Mouse (Mus musculus): ENCODE data around the gene Snd1. TPM values are rescaled to one million over a fixed set of nuclear protein-coding genes. Genes with fewer than 3 reads are reported as not detected.

The Snd1 gene
- polyA plus RNA-seq, 1 experiment from 2014 or later: 104 TPM

DNA sequence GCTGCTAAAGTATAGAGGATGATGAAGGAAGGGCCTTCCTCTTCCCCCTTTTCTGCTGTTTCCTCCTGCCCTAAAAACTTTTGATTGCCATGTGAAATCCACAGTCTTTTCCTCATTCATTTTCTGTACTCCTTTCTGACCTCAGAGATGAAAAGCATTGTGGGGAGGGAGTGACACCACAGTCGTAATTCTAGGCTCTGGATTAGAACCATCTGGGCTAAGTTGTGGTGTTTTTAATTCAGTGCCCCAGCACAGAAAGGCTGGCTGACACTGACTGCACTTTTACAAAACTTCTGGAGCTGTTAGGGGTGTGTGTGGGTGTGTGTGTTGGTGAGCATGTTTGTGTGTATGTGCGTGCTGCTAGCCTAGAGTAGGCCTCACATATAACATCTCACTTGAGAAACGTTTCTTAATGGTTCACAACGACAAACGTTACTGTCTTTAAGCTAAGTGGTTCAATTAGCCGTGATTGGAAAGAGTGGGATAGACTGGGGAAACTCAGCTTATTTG is 373.4 kb downstream of the Snd1 start:
- Histone ChIP-seq H3K4me3 (ENCODE audit: low read depth, low read length) (no peak overlapping the region), H3K27ac (ENCODE audit: low read depth, low read length) (no peak overlapping the region), H3K27me3 (ENCODE audit: control insufficient read depth, insufficient read depth, low read length) (no peaks in the 10 kb centered on the region), H3K36me3 (ENCODE audit: control insufficient read depth, insufficient read depth, low read length) (no peaks in the 10 kb centered on the region), H3K4me1 (replicated peaks; ENCODE audit: control insufficient read depth, insufficient read depth, low read length) (peaks cover 13% of the 10 kb centered on the region), H3K4me2 (ENCODE audit: low read depth, low read length, severe bottlenecking) (no peak overlapping the region), H3K9ac (ENCODE audit: low read length) (no peak overlapping the region), H3K9me3 (ENCODE audit: control insufficient read depth, low read length) (no peaks in the 10 kb centered on the region)
- 71% methylated on average over 6 of the region's 6 CpGs for WGBS
- no peak for DNase-seq (ENCODE audit: low spot score)
- ATAC-seq (replicated peaks; ENCODE audit: low FRiP score): no peak

DNA sequence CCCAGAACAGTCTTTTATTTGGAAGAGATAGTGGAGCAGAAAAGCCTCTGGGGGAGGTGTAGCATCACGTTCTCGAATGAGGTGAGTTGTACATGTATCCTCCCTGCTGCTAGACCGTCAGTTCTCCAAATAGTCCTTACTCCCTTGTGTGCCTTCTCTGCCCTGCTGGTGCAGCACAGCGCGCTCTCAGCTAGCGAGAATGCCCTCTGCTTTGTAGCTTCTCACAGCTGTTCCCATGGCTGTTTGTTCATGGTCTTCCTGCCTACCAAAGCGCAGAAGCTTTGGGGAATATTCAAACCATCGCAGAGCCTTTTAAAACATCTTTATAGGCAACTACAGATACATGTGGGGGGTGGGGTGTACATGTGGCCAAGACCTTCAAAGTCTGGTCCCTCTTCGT is 374.0 kb downstream of the Snd1 start:
- DNase-seq (ENCODE audit: low spot score): no peak
- Histone ChIP-seq H3K4me1 (replicated peaks; ENCODE audit: control insufficient read depth, insufficient read depth, low read length) (peaks cover 19% of the 10 kb centered on the region), H3K27me3 (ENCODE audit: control insufficient read depth, insufficient read depth, low read length) (no peaks in the 10 kb centered on the region), H3K4me3 (ENCODE audit: low read depth, low read length) (no peak overlapping the region), H3K4me2 (ENCODE audit: low read depth, low read length, severe bottlenecking) (no peak overlapping the region), H3K36me3 (ENCODE audit: control insufficient read depth, insufficient read depth, low read length) (no peaks in the 10 kb centered on the region), H3K27ac (ENCODE audit: low read depth, low read length) (no peak overlapping the region), H3K9ac (ENCODE audit: low read length) (no peak overlapping the region), H3K9me3 (ENCODE audit: control insufficient read depth, low read length) (no peaks in the 10 kb centered on the region)
- no peak for ATAC-seq (replicated peaks; ENCODE audit: low FRiP score)
- 78% methylated on average over 9 of the region's 9 CpGs for WGBS

- peaks cover 22% of the 10 kb centered on the region for H3K4me1 ChIP-seq (replicated peaks; ENCODE audit: control insufficient read depth, insufficient read depth, low read length)
- H3K4me2 ChIP-seq (ENCODE audit: low read depth, low read length, severe bottlenecking): no peak overlapping the region
- ATAC-seq (replicated peaks; ENCODE audit: low FRiP score) (no peak), DNase-seq (ENCODE audit: low spot score) (no peak)
- H3K9me3 ChIP-seq (ENCODE audit: control insufficient read depth, low read length): no peaks in the 10 kb centered on the region
- H3K9ac ChIP-seq (ENCODE audit: low read length): no peak overlapping the region
- no peaks in the 10 kb centered on the region for H3K36me3 ChIP-seq (ENCODE audit: control insufficient read depth, insufficient read depth, low read length)
- H3K27me3 ChIP-seq (ENCODE audit: control insufficient read depth, insufficient read depth, low read length): no peaks in the 10 kb centered on the region
- H3K27ac ChIP-seq (ENCODE audit: low read depth, low read length): no peak overlapping the region
- H3K4me3 ChIP-seq (ENCODE audit: low read depth, low read length): no peak overlapping the region
- WGBS: 57% methylated on average over 3 of the region's 3 CpGs
These were observed 374.4 kb downstream of the Snd1 start for GRCm38 (mm10) chr6:28849317-28849716.

DNA sequence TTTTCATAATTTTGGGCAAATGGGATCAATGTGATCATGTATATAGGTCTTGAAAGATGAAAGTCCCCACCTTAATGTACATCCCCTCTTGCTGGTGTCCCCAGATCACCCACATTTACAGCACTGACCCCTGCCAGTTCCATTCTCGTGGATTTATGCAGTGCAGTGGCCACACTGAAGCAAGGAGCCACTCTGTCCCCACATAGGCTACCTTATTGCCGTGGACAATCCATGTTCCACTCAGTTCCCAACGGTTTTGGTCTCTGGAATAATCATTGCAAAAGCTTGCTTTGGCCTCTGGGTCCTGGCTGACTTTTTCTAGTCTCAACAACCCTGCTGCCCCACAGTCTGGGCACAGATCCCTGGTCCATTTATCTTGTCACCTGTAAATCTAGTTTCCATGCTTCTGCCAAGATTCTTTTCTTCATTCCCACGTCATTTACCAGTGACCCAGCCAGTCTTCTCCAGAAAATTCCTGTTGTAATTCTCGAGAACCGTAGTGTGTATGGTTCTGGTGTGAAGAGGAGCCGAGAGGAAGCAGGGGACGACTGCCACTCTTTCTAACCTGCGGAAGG is 375.5 kb downstream of the Snd1 start:
- Histone ChIP-seq H3K9me3 (ENCODE audit: control insufficient read depth, low read length) (no peaks in the 10 kb centered on the region), H3K4me3 (ENCODE audit: low read depth, low read length) (no peak overlapping the region), H3K36me3 (ENCODE audit: control insufficient read depth, insufficient read depth, low read length) (no peaks in the 10 kb centered on the region), H3K9ac (ENCODE audit: low read length) (no peak overlapping the region), H3K4me2 (ENCODE audit: low read depth, low read length, severe bottlenecking) (no peak overlapping the region), H3K4me1 (replicated peaks; ENCODE audit: control insufficient read depth, insufficient read depth, low read length) (peaks cover 28% of the 10 kb centered on the region), H3K27ac (ENCODE audit: low read depth, low read length) (no peak overlapping the region), H3K27me3 (ENCODE audit: control insufficient read depth, insufficient read depth, low read length) (no peaks in the 10 kb centered on the region)
- DNase-seq (ENCODE audit: low spot score): no peak
- ATAC-seq (replicated peaks; ENCODE audit: low FRiP score): no peak
- 87% methylated on average over 9 of the region's 9 CpGs for WGBS

GRCm38 (mm10) chr6:28852342-28852741 is 377.4 kb downstream of the Snd1 start:
- no peak overlapping the region for H3K4me2 ChIP-seq (ENCODE audit: low read depth, low read length, severe bottlenecking)
- H3K9ac ChIP-seq (ENCODE audit: low read length): no peak overlapping the region
- no peaks in the 10 kb centered on the region for H3K36me3 ChIP-seq (ENCODE audit: control insufficient read depth, insufficient read depth, low read length)
- ATAC-seq (replicated peaks; ENCODE audit: low FRiP score) (no peak), DNase-seq (ENCODE audit: low spot score) (no peak)
- H3K27ac ChIP-seq (ENCODE audit: low read depth, low read length): no peak overlapping the region
- 71% methylated on average over 7 of the region's 7 CpGs for WGBS
- no peaks in the 10 kb centered on the region for H3K9me3 ChIP-seq (ENCODE audit: control insufficient read depth, low read length)
- H3K4me1 ChIP-seq (replicated peaks; ENCODE audit: control insufficient read depth, insufficient read depth, low read length): peaks cover 29% of the 10 kb centered on the region
- no peaks in the 10 kb centered on the region for H3K27me3 ChIP-seq (ENCODE audit: control insufficient read depth, insufficient read depth, low read length)
- no peak overlapping the region for H3K4me3 ChIP-seq (ENCODE audit: low read depth, low read length)

- H3K27me3 ChIP-seq (ENCODE audit: control insufficient read depth, insufficient read depth, low read length): no peaks in the 10 kb centered on the region
- H3K9ac ChIP-seq (ENCODE audit: low read length): no peak overlapping the region
- WGBS: 46% methylated on average over 3 of the region's 3 CpGs
- H3K9me3 ChIP-seq (ENCODE audit: control insufficient read depth, low read length): no peaks in the 10 kb centered on the region
- H3K4me2 ChIP-seq (ENCODE audit: low read depth, low read length, severe bottlenecking): no peak overlapping the region
- H3K4me3 ChIP-seq (ENCODE audit: low read depth, low read length): no peak overlapping the region
- no peak for ATAC-seq (replicated peaks; ENCODE audit: low FRiP score)
- 0 out of 2 replicates have a peak overlapping the region, but pooled peaks have one; percentile 25 for H3K27ac ChIP-seq (ENCODE audit: low read depth, low read length)
- DNase-seq (ENCODE audit: low spot score): no peak
- H3K36me3 ChIP-seq (ENCODE audit: control insufficient read depth, insufficient read depth, low read length): no peaks in the 10 kb centered on the region
- peaks cover 26% of the 10 kb centered on the region for H3K4me1 ChIP-seq (replicated peaks; ENCODE audit: control insufficient read depth, insufficient read depth, low read length)
These were observed 378.2 kb downstream of the Snd1 start for GRCm38 (mm10) chr6:28853164-28853563.

GRCm38 (mm10) chr6:28853654-28854053 is 378.7 kb downstream of the Snd1 start:
- no peak overlapping the region for H3K9ac ChIP-seq (ENCODE audit: low read length)
- H3K4me1 ChIP-seq (replicated peaks; ENCODE audit: control insufficient read depth, insufficient read depth, low read length): peaks cover 26% of the 10 kb centered on the region
- no peaks in the 10 kb centered on the region for H3K36me3 ChIP-seq (ENCODE audit: control insufficient read depth, insufficient read depth, low read length)
- 0 out of 2 replicates have a peak overlapping the region, but pooled peaks have one; percentile 25 for H3K27ac ChIP-seq (ENCODE audit: low read depth, low read length)
- ATAC-seq (replicated peaks; ENCODE audit: low FRiP score) (0 out of 2 replicates have a peak, but pooled peaks have one; percentile 19), DNase-seq (ENCODE audit: low spot score) (no peak)
- H3K27me3 ChIP-seq (ENCODE audit: control insufficient read depth, insufficient read depth, low read length): no peaks in the 10 kb centered on the region
- no peak overlapping the region for H3K4me3 ChIP-seq (ENCODE audit: low read depth, low read length)
- H3K9me3 ChIP-seq (ENCODE audit: control insufficient read depth, low read length): no peaks in the 10 kb centered on the region
- 4% methylated on average over 2 of the region's 2 CpGs for WGBS
- H3K4me2 ChIP-seq (ENCODE audit: low read depth, low read length, severe bottlenecking): no peak overlapping the region

DNA sequence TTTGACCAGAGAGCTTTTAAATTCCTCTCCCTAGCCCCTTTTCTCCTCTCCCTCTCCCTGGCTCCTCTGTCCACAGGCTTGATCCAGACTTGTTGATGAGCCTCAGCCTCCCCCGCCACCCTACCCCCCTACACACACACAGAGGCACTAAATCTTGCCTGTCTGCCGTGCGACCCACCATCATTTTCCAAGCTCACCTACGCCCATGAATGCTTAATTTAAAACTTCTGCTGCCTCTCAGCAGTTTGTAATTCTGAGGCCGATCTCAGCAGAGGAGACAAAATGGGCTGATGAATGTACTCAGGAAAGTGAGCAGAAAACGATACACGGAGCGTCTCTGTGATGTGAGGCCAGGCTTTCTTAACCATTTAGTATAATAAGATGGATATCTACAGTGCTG is 379.7 kb downstream of the Snd1 start:
- DNase-seq (ENCODE audit: low spot score) (no peak), ATAC-seq (replicated peaks; ENCODE audit: low FRiP score) (no peak)
- Histone ChIP-seq H3K9me3 (ENCODE audit: control insufficient read depth, low read length) (no peaks in the 10 kb centered on the region), H3K36me3 (ENCODE audit: control insufficient read depth, insufficient read depth, low read length) (no peaks in the 10 kb centered on the region), H3K27me3 (ENCODE audit: control insufficient read depth, insufficient read depth, low read length) (no peaks in the 10 kb centered on the region), H3K9ac (ENCODE audit: low read length) (no peak overlapping the region), H3K27ac (ENCODE audit: low read depth, low read length) (no peak overlapping the region), H3K4me2 (ENCODE audit: low read depth, low read length, severe bottlenecking) (no peak overlapping the region), H3K4me1 (replicated peaks; ENCODE audit: control insufficient read depth, insufficient read depth, low read length) (peaks cover 18% of the 10 kb centered on the region), H3K4me3 (ENCODE audit: low read depth, low read length) (no peak overlapping the region)
- WGBS: 66% methylated on average over 8 of the region's 8 CpGs

DNA sequence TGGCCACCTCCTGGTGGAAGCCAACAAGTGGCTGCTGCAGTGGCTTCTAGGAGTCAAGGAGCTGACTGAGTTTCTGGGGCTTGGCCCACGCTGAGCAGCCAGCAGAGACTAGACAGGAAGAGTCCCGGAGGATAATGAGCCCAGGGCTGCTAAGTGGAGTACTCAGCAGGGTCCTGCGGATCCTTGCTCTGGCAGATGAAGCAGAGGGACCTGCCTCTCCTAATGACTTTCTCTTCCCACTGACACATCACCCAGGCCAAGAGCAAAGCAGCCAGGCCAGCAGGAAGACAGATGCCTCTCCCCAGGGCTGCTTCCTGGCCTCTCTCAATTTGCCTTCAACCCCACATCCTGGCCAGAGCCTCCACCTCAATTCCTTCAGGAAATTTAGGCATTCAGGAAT is 380.5 kb downstream of the Snd1 start:
- no peak for ATAC-seq (replicated peaks; ENCODE audit: low FRiP score)
- Histone ChIP-seq H3K4me3 (ENCODE audit: low read depth, low read length) (no peak overlapping the region), H3K36me3 (ENCODE audit: control insufficient read depth, insufficient read depth, low read length) (no peaks in the 10 kb centered on the region), H3K9me3 (ENCODE audit: control insufficient read depth, low read length) (no peaks in the 10 kb centered on the region), H3K4me1 (replicated peaks; ENCODE audit: control insufficient read depth, insufficient read depth, low read length) (peaks cover 18% of the 10 kb centered on the region), H3K27ac (ENCODE audit: low read depth, low read length) (no peak overlapping the region), H3K9ac (ENCODE audit: low read length) (no peak overlapping the region), H3K27me3 (ENCODE audit: control insufficient read depth, insufficient read depth, low read length) (no peaks in the 10 kb centered on the region), H3K4me2 (ENCODE audit: low read depth, low read length, severe bottlenecking) (no peak overlapping the region)
- no peak for DNase-seq (ENCODE audit: low spot score)
- 20% methylated on average over 3 of the region's 3 CpGs for WGBS

All from forebrain, embryonic 11.5 days (tissue).